In the genomic region with DNA sequence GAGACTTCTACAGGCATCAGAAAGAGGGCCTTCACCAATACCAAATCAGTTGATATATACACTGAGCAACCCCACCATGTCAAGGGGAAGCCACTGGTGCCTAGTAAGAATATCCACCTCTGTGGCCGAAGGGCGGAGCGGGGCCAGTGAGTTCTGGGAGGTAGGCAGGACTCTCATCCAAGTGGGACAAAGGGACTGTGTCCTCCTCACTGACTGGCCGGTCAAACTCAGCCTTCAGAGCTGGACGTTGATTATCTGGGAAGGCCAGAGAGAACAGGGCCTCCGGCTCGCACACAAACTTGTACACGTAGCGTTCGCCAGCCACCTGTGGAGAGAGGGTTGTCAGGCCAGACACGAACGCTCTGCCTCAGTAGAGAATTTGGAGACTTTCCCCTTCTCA, we compare ENCODE assay signal across 26 mouse cellular contexts. TPM values are rescaled to one million over a fixed set of nuclear protein-coding genes. Genes with fewer than 3 reads are reported as not detected.
DNase-seq lines count a peak whose midpoint lies in the region; ATAC-seq and TF ChIP-seq lines count a peak whose summit lies in the region.
"Had no signal": no experiment of that assay in that cellular context is flagged by ENCODE, and none has a peak within 500 bp of the region (broad histone marks: within the 10 kb centered on the region; RNA-seq: fewer than 3 reads in every experiment).

No protein-coding gene starts in this region.

- no peaks in the 10 kb centered on the region for H3K9me3 ChIP-seq in limb, embryonic 11.5 days (ENCODE audit: control insufficient read depth, low read length)
- no peaks in the 10 kb centered on the region for H3K9me3 ChIP-seq in limb, embryonic 10.5 days (replicated peaks)
- H3K9me3 ChIP-seq in ES-E14 (ENCODE audit: control insufficient read depth, insufficient read depth, low read depth, low read length) = no peaks in the 10 kb centered on the region
- H3K9me3 ChIP-seq: embryonic facial prominence, embryonic 12.5 days; embryonic facial prominence, embryonic 15.5 days; forebrain, embryonic 15.5 days; heart, embryonic 13.5 days; hindbrain, embryonic 10.5 days; hindbrain, embryonic 13.5 days; intestine, embryonic 15.5 days had no signal

- WGBS in limb, embryonic 11.5 days = 92% methylated on average over 12 of the region's 12 CpGs
- WGBS in limb, embryonic 10.5 days = 94% methylated on average over 12 of the region's 12 CpGs

- intact Hi-C loops in heart, postnatal 10 days (cut with DNase I) = no loop called here

- no peaks in the 10 kb centered on the region for H3K27me3 ChIP-seq in limb, embryonic 11.5 days (ENCODE audit: control insufficient read depth, insufficient read depth, low read length)
- H3K27me3 ChIP-seq in limb, embryonic 10.5 days (ENCODE audit: low read depth, poor library complexity, severe bottlenecking) = peaks cover 16% of the 10 kb centered on the region
- H3K27me3 ChIP-seq: CH12.LX had no signal

- in situ Hi-C loops in ES-E14 (cut with MboI; ENCODE audit: low sequenced_read_pairs in 2 of 2, unreplicated experiment in 2 of 2) = no loop called here

- H3K4me3 ChIP-seq in limb, embryonic 11.5 days (ENCODE audit: low read depth, low read length) = 0 out of 2 replicates have a peak overlapping the region, but pooled peaks have one; percentile 5
- H3K4me3 ChIP-seq in limb, embryonic 10.5 days = no peak overlapping the region
- no peak overlapping the region for H3K4me3 ChIP-seq in ES-E14 (ENCODE audit: insufficient read depth in 1 of 2, low read depth in 1 of 2, low read length in 2 of 2, poor library complexity in 1 of 2, severe bottlenecking in 1 of 2)
- H3K4me3 ChIP-seq: embryonic facial prominence, embryonic 12.5 days; embryonic facial prominence, embryonic 15.5 days; forebrain, embryonic 15.5 days; heart, embryonic 13.5 days; hindbrain, embryonic 10.5 days; hindbrain, embryonic 13.5 days; intestine, embryonic 15.5 days had no signal

- no peak overlapping the region for H3K9ac ChIP-seq in limb, embryonic 11.5 days (ENCODE audit: low read length)
- H3K9ac ChIP-seq in ES-E14 (ENCODE audit: insufficient read depth, low read depth, low read length, poor library complexity, severe bottlenecking) = peak overlapping the region; percentile 9; the same call in 1 of the 2 replicates
- H3K9ac ChIP-seq: embryonic facial prominence, embryonic 12.5 days; embryonic facial prominence, embryonic 15.5 days; forebrain, embryonic 15.5 days; heart, embryonic 13.5 days; hindbrain, embryonic 13.5 days; intestine, embryonic 15.5 days had no signal

- H3K27ac ChIP-seq in limb, embryonic 11.5 days (replicated peaks; ENCODE audit: low read depth, low read length) = no peak overlapping the region
- no peak overlapping the region for H3K27ac ChIP-seq in limb, embryonic 10.5 days
- peak overlapping the region; percentile 63; the same call in 1 of the 2 replicates for H3K27ac ChIP-seq in ES-E14 (ENCODE audit: insufficient read depth, low read depth, low read length, poor library complexity, severe bottlenecking)
- H3K27ac ChIP-seq: embryonic facial prominence, embryonic 12.5 days; embryonic facial prominence, embryonic 15.5 days; forebrain, embryonic 15.5 days; heart, embryonic 13.5 days; hindbrain, embryonic 10.5 days; hindbrain, embryonic 13.5 days; intestine, embryonic 15.5 days had no signal

- H3K4me2 ChIP-seq in limb, embryonic 11.5 days (ENCODE audit: low read depth, severe bottlenecking) = no peak overlapping the region
- H3K4me2 ChIP-seq: embryonic facial prominence, embryonic 12.5 days; embryonic facial prominence, embryonic 15.5 days; forebrain, embryonic 15.5 days; heart, embryonic 13.5 days; hindbrain, embryonic 13.5 days; intestine, embryonic 15.5 days had no signal

- H3K4me1 ChIP-seq in limb, embryonic 11.5 days (ENCODE audit: control insufficient read depth, insufficient read depth, low read length) = peaks cover 12% of the 10 kb centered on the region
- peaks cover 28% of the 10 kb centered on the region for H3K4me1 ChIP-seq in limb, embryonic 10.5 days
- H3K4me1 ChIP-seq in ES-E14 (ENCODE audit: control insufficient read depth in 2 of 2, insufficient read depth in 2 of 2, low read length in 2 of 2, poor library complexity in 1 of 2) = peaks cover 17 to 48% of the 10 kb centered on the region in 2 experiments

- peaks cover 16% of the 10 kb centered on the region; the same call in 1 of the 2 replicates for H3K36me3 ChIP-seq in limb, embryonic 11.5 days (ENCODE audit: control insufficient read depth, insufficient read depth, low read length)
- H3K36me3 ChIP-seq in limb, embryonic 10.5 days = peaks cover 78% of the 10 kb centered on the region
- H3K36me3 ChIP-seq in ES-E14 (ENCODE audit: control insufficient read depth, insufficient read depth, low read length, poor library complexity, severe bottlenecking) = peaks cover 49% of the 10 kb centered on the region

- peak; percentile 94 for DNase-seq in heart, adult 11 months
- no peak for DNase-seq in heart, postnatal 10 days
- DNase-seq in limb, embryonic 11.5 days (ENCODE audit: low spot score) = no peak
- DNase-seq in limb, embryonic 10.5 days (ENCODE audit: low spot score) = no peak
- no peak for DNase-seq in ES-E14 (ENCODE audit: low read depth, low spot score)
- no peak for DNase-seq in ovary, adult 18-20 months (ENCODE audit: low spot score)
- DNase-seq: adrenal gland, adult 8-10 months; B cell, adult 2 months; cerebellum, adult 11 months; cerebellum, adult 2 months; cerebellum, adult 9-11 months; cerebellum, postnatal 25 days; gastrocnemius, postnatal 25 days; heart, postnatal 36 days; kidney, adult 11 months had no signal

- no peak for ATAC-seq in limb, embryonic 11.5 days (ENCODE audit: insufficient number of reproducible peaks, low FRiP score, low TSS enrichment, low read depth)
- ATAC-seq: activated CD4-positive, CD25-positive, alpha-beta regulatory T cell, adult 4 months; forebrain, embryonic 15.5 days; hindbrain, embryonic 16.5 days; intestine, embryonic 15.5 days had no signal

TF ChIP-seq in ES-E14, 5 proteins besides CTCF, POLR2A, EP300 and RAD21:
- TF ChIP-seq ZNF384 (IDR thresholded peaks at IDR 0.05; ENCODE audit: low read depth, low read length) (no peak), ZC3H11A (IDR thresholded peaks at IDR 0.05; ENCODE audit: borderline replicate concordance, low read depth, low read length) (no peak), MAFK (IDR thresholded peaks at IDR 0.05; ENCODE audit: insufficient read depth, low read depth, low read length) (no peak), CHD2 (IDR thresholded peaks at IDR 0.05; ENCODE audit: low read depth, low read length) (no peak), HCFC1 (IDR thresholded peaks at IDR 0.05; ENCODE audit: borderline replicate concordance, insufficient read depth, low read length) (no peak)

RNA-seq across cellular contexts. Expression of gene Etv4, which starts 14.9 kb away (rescaled TPM):
- total RNA-seq in heart, postnatal 10 days (2021) = 1 to 10 TPM; 2.1 to 2.7 TPM
- 27.6 and 29.3 TPM in 2 replicates for polyA plus RNA-seq in limb, embryonic 11.5 days (2014; fragmentation: Nextera tagmentation; extraction: Ambion mirVana)
- 37.8 and 48.3 TPM in 2 replicates for polyA plus RNA-seq in limb, embryonic 10.5 days (2016; fragmentation: Nextera tagmentation; extraction: Ambion mirVana)
- 78.8 and 84.0 TPM in 2 replicates for total RNA-seq in ES-E14 (2012; rRNA removed)
- total RNA-seq: common myeloid progenitor, adult 5-6 weeks had no signal

RNA-seq across cellular contexts. Expression of gene Dhx8, which starts 37.5 kb away (rescaled TPM):
- 10 to 100 TPM; 19.0 to 21.0 TPM for total RNA-seq in heart, postnatal 10 days (2021)
- polyA plus RNA-seq in limb, embryonic 11.5 days (2014; fragmentation: Nextera tagmentation; extraction: Ambion mirVana) = 52.0 and 61.8 TPM in 2 replicates
- 51.7 and 60.5 TPM in 2 replicates for polyA plus RNA-seq in limb, embryonic 10.5 days (2016; fragmentation: Nextera tagmentation; extraction: Ambion mirVana)
- 43.6 and 51.7 TPM in 2 replicates for total RNA-seq in ES-E14 (2012; rRNA removed)

Comparison
In these comparisons a context has a peak if more than half of its experiments do, and no peak if none do; other contexts are left out.
1. RNA of gene Etv4, which starts 14.9 kb away (total RNA-seq): 78.8 to 84.0 TPM in ES-E14; 2.1 to 2.7 TPM in heart, postnatal 10 days; every median in the first group is over 10 times any median in the second.